Mouse (Mus musculus) monocyte, adult 2 months (primary cell): ENCODE data around the gene Cox8c.
A peak's percentile ranks its signal among the peaks of the same experiment; 100 is the strongest.

Source experiments
- DNase-seq, 2 experiments: peaks; one replicate each; pipeline ENCODE4 v3.0.0; 2022; ENCODE audit warnings: low spot score in 2 of 2, low read depth in 1 of 2

Cox8c gene

DNA sequence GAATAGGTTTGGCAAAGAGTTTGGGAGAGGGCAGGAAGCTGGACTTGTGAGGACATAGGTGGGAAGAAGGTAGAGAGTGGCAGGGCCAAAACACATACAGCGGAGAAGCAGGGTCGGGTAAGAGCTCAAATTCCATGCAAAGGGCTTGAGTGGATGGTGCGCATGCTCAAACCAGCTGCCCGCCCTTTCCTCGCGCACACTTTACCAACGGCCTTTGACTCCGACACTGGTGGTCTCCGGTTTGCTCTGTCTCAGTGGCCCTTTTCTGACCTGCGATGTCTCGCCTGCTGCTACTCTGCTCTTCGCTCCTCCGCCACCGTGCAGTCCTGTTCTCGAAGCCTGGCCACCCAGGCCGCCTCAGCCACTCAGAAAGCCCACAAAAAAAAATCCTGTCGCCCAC, at the start of gene Cox8c:
Gene Cox8c (plus strand): TSS at position 226 of the 400 bp plus-strand sequence.
- no peak for DNase-seq

DNA sequence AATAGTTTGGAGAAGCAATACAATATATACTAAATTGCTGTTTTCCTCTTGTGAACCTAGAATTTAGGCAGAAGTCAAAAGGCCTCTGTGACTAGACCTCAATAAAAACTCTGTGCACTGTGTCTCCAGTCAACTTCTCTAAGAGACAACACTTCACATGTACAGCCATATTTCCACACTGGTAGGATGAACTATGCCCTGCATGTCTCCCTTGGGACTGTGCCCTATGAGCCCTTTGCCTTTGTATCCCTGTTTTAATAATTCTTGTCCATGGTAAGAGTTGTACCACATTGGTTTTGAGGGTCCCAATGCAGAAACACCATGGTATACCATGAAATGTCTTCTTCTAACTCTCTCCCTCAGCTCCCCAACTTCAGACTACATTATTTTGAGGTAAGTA, 38.3 kb upstream of the Cox8c start:
- DNase-seq: no peak

DNA sequence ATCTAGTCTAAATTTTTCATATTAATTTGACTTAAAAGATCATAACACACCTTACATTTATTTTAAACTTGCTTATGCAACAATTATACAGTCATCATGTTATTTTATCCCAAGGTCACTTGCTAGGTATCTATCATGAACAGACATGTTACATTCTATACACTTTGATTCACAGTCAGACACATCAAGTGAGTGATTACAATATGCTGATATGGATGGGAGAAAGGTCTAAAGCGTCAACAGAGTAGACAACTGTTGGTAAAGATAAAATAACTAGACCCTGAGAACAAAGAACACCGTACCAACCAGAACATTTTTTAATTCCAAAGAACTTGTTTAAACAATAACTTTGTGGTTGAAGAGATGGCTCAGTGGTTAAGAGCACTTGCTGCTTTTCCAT, 29.3 kb upstream of the Cox8c start:
- no peak for DNase-seq

DNA sequence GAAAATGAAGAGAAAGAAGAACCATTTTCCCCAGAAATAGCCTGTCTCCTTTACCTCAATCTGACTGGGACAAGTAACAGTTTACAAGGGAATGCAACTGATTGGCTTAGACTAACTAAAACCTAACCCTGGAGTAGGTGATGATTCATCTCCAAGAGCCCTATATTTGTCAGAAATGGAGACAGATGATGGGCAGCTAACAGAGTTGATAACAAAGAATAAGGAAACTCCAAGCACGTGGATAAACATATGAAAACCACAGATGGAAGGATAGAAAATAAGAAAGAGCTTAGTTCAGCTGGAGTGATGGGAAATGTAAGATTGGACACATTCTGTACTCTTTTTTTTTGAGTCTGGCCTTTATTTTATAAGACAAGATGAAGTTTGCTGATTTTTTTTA, 28.6 kb upstream of the Cox8c start:
- DNase-seq: no peak

DNA sequence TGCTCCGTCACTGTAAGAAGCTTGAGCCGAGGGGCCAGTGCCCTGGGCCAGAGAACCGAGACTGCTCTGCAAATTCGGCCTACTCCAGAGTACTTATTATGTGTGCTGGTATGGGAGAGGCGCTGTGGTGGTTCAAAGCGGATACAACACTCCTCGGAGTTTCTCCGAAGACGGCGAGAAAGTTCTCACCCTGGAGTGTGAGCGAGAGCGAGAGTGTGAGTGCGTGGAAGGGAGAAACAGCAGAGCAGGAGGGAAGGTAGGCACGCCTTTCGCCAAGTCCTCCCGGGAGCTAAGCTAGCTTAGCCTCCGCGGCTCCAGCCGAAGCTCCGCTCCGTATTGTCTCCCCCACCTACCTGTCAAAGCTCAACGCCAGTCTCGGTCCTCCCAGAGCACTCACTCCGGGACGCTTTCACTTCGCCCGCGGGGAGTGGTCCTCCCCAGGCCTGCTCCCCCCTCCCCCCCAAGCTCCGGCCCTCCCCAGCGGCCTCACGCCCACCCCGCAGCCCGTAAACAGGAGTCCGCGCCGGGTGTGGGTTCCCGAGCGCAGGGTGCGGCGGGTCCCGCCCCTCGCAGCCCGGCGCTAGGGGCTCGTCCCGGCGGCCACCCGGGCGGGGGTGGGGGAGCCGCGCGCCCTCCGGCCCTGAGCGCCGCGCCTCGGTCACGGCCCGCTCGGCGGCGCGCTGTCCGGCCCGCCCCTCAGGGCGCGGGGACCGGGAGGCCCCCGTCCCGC, 21.6 kb upstream of the Cox8c start:
- peak in 1 of 2 experiments; percentile 8 for DNase-seq

DNA sequence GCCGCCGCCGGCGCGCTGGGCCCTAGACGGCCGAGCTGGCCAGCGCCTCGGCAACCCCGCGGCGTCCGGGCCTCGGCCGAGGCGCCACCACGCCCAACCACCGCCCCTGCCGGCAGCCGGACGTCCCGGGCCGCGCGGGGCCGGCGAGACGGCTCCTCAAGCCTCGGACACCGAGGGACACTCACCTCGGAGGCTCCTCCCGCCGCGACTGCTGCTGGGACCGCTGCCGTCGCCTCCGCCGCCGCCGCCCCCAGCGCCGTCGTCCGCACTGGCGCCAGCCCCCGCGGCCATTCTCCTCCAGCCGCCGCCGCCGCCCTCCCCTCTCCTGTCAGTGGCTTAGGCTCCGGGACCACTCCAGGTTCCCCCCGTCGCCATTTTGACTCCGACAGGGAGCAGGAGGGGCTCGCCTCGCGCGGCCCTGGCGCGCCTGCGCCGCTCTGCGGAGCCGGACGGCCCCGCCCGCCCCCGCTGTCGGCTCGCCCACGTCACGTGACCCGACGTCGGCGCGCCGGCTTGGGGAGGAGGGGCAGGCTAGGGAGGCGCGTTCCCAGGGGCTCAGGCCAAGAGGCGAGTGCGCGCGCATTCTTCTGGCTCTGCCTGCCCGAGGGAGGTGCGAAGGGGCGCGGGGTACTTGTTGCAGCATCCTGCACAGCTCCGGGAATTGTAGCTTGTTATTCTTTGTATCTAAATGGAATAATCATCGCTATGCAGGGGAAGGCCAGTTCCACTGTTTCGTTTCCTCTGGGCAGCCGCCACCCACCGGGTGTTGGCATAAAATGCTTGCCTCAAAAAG, 20.9 kb upstream of the Cox8c start, which contains the start of gene Btbd7:
Gene Btbd7 (minus strand): TSS at position 441 of the 793 bp plus-strand sequence.
- peak; percentile 64 to 90 for DNase-seq

DNA sequence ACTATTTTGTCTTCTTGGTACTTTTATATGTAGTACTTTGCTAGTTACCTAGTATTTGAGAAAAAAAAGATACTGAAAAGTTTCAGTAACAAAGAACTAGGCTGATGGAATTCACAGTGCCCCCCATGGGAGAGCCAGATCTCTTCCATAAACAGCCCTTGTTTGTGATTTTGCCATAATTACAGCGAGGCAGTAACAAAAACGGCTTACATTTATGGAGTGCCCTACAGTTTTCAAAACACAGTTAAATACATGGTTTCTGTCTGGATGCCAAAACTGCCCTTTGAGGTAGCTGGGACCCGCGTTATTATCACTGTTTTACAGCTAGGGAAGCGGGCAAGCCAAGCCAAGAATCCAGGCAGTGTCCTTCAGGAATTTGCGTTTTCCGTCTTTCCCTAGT, 20.2 kb upstream of the Cox8c start:
- DNase-seq: no peak

DNA sequence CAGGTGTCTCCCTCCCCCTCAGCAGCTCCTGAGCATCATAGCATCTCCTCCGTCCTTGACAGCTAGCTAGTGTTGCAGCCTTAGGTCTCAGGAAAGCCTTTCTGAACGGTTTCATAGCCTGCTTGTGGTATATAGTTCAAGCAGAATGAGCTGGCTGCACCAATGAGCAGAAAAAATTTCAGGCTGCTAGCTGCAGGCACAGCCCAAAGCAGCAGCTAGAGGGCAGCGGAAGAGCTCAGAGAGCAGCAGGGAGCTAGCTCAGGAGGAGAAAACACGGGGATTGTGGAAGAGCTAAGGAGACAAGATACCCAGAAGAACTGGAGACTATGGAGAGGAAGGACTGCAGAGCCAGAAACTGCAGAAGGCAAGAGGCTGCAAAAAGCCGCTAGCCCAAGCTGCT, 13.4 kb upstream of the Cox8c start:
- DNase-seq: no peak

DNA sequence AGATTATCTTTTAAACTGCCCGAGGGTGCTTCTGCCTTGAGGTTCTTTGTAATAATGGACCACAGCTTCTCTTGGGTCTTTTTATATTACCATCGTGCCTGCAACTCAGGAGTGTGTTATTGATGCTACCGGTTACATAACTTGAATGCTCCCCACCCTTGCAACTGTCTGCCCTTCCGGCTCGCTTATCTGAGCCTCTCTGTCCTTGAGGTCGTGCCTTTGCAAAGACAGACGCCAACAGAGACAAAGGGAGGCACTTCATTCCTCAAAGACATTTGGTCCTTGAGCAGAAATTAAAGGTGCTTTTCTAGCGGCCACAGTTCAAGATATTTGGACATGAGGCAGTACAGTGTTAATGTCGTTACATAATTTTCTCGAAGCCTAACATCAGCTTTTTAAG, 11.8 kb upstream of the Cox8c start:
- DNase-seq: no peak

DNA sequence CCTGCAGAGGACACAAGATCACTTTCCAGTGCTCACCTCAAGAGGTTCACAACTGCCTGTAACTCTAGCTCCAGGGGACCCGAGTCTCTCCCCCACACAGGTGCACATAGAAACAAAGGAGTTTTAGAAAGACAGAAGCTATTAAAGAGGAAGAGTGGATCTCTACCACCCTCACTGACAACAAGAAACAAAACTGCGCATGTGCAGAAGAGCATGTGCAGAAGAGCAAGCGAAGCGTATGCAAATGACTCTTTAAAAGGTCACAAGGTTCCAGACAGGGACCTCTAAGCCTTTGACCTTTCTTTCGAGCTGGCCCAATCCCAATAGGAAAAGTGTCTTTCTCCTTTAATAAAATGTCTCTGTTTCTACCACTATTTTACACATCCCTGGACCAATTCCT, 10.5 kb upstream of the Cox8c start:
- DNase-seq: no peak

DNA sequence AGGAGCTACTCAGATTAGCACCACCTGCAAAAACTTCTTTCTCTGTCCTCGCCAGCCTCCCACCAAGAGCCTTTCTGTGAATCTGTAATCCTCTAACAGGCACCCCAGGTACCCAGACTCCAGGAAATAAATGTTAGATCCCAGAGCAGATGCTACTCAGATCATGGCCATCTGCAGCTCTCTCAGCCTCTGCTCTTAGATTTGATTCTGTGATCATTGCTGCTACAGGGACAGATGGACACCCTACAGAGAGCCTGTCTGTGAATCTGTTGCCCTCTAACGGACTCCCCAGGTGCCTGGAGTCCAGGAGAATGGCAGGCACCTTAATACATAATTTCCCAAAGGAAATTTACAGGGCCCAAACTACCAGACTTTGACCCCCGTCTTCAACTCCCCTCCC, 9.1 kb downstream of the Cox8c start:
- DNase-seq: no peak

DNA sequence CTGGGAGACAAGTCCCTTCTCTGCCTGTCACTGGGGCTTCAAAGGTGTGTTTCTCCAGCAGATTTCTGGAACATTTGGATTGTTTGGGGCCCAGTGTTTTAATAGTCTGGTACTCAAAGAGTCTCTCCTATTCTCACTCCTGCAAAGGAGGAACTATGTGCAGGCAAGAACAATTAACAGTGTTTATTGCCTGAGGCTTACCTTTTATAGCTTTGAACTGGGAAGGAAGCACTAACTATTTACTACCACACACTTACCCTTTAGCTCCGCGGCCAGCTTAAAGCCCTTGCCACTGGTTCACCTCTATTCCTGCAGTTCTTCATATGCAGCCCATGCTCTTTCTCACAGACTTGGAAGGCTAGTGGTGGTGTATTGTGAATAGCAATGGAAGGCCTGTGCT, 17.0 kb downstream of the Cox8c start:
- no peak for DNase-seq

DNA sequence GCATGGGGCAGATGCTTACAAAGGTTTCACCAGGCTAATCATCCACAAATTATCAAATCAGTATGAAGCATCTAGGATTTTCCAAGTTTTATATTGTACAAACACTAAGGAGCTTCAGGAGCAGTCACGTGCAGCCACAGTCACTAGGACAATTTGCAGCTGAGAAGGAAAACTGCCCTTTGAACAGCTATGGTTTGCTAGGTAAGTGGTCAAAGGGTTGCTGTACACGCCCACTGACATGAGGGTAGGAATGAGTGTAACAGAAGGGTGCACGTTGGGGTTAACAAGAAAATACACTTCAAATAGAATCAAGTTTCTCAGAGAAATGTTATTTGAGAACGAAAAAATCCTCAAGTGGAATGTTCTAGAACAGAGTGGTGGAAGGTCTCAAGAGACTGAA, 30.6 kb downstream of the Cox8c start:
- DNase-seq: no peak

DNA sequence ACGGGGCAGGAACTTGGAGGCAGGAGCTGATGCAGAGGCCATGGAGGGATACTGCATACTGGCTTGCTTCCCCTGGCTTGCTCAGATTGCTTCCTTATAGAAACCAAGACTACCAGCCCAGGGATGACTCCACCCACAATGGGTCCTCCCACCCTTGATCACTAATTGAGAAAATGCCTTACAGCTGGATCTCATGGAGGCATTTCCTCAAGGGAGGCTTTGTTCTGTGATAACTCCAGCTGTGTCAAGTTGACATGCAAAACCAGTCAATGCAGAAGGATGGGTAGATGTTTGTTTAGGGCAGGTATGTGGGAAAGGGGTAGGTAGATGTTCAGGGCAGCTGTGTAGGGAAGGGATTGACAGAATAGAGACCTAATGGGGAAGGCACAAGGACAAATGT, 31.2 kb downstream of the Cox8c start:
- DNase-seq: no peak

DNA sequence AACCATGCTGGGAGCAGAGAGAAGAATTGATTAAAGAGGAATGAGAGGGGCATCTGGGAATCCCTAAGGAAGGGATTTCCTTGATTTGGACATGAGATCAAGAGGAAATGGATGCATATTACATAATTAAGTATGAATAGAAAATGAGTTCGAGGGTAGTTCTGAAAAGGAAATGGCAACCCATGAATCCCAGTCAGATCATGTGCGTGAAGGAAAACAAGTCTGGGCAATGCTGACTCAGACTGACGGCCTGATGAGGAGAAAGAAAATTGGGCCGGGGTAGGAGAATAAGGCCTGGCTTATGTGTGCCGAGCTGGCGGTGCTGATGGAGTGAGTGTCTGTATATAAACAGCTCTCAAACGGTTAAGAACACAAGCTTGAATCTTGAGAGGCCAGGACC, 31.7 kb downstream of the Cox8c start:
- no peak for DNase-seq

DNA sequence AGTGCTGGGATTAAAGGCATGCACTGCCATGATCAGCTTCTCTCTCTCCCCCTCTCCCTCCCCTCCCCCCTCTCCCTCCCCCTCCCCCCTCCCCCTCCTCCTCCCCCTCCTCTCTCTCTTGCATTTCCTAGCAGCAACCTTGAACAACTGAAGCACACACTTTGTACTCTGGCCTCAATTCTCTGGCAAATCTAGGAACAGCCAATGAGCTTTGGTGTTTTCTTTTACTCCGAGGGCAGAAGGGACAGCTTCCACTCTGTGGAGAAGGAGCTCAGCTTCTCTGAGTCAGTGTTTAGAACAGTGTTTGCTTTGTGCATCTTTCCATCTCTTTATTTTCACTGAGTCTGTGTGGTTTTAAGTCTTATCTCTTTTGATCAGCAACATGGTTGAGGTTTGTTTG, 36.8 kb downstream of the Cox8c start:
- no peak for DNase-seq

DNA sequence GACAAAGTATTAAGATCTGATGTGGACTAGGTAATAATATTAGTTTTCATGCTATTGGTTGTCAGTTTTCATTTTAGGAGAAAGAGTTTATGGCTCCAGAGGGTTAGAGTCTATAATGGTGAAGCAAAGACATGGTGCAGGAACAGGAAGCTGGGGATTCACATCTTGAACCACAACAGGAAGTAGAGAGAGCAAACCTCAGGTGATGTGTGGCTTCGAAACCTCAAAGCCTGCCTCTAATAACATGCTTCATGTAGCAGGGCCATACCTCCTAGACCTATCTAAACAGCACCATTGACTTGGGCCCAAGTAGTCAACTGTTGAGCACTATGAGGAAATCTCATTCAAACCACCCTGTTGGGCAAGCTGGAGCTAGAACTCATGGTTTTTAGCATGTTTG, 46.5 kb downstream of the Cox8c start:
- no peak for DNase-seq

DNA sequence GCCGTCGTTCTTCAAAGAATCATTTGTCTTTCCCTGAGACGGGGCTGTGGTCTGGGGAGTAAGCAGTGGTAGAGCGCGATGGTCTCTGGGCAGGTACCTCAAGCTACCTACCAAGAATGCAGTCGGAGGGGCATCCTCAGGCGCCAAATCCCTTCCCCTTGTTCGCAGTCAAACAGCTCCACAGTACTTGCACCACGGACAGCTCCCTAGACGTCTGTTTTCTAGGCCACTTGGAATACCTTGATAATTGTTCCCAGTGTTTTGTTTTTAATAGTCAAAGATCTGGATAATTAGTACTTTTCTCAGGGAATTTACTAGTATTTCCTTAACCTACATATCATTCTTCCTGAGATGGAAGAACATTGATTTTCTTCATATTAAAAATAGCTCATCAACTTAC, 48.7 kb downstream of the Cox8c start:
- no peak for DNase-seq

DNA sequence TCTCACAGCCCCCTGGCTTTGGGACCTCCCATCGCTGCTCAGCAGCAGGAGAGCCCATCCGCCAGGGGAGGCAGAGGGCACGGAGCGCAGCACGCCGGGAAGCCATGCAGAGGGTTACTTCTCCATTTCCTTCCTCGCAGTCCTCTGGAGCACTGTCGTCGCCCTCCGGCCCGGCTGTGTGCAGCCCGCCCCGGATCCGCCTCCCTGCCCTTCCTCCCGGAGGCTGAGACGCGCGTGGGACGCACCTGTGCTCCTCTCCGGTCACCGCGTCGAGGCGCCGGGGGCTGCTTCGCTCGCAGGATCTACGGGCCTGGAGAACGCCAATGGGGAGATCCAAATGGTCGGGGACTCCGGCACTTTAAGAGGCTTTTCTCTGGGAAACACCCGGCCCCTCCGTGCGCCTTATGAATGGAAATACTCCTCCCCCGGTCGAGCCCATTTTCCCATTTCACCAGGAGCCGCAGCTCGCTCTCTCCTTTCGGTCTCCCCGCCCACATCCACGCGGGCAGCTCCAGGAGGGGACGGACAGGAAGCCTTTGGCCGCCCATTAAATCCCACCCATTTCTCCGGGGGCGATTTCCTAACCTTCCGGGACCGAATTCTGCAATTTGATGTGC, 49.8 kb downstream of the Cox8c start, which contains the start of gene Unc79:
Gene Unc79 (plus strand): TSS at position 82 of the 617 bp plus-strand sequence.
- DNase-seq: no peak

DNA sequence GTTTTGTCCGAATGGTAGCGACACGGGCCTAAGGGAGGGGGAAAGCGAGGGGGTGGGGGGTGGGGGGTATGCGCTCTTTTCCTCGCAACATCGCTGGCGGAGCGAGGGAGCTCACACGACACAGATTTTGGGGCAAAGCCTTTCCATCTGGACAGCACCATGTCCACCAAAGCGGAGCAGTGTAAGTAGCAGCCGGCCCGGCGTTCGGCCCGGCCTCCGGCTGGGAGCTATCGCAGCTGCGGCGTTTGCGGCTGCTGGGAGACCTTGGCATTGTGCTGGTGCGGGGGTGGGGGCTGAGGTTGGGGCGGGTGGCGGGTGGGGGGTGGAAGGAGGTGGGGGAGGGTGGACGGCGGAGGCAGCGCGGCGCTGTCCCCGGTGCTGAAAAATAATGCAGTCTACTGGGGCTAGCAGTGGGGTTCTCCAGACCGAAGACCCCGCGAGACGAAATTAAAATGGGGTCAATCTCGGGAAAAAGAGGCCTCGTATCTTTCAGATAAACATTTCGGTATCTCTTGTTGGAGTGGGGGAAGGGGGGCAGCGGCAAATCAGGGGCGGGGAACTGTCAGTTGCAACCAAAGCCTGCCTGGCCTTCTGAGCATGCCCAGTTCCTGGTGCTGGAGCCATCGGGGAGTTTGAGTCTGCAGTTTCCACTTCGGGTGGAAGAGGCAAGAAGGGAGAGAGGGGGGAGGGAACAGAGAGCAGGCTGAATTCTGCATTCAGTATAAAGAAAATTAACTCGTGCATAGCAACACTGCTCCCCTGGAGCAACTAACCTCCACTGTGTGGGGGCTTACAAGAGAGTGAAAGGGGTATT, 50.5 kb downstream of the Cox8c start:
- no peak for DNase-seq
